Mouse (Mus musculus): Measurements from ENCODE around the gene 4930590J08Rik. TPM values are rescaled to one million over a fixed set of nuclear protein-coding genes. Genes with fewer than 3 reads are reported as not detected.

Gene 4930590J08Rik
- polyA plus RNA-seq, 1 experiment: 0.14 TPM

GRCm38 (mm10) chr6:91978371-91979300, 76.0 kb downstream of the 4930590J08Rik start, which contains the start of gene Fgd5:
Gene Fgd5, plus strand, starts transcription at chr6:91978878.
- H3K27me3 ChIP-seq (ENCODE audit: control insufficient read depth, insufficient read depth, low read length): peaks cover 6% of the 10 kb centered on the region

GRCm38 (mm10) chr6:91979301-91979996, 76.8 kb downstream of the 4930590J08Rik start:
- TF ChIP-seq POLR2A (IDR thresholded peaks at IDR 0.05; ENCODE audit: low read depth, low read length): no peak
- TF ChIP-seq CTCF (IDR thresholded peaks at IDR 0.05; ENCODE audit: extremely low read depth, insufficient read depth, insufficient read length, insufficient replicate concordance): no peak
- no peaks in the 10 kb centered on the region for H3K4me1 ChIP-seq (ENCODE audit: control insufficient read depth, insufficient read depth, insufficient read length)
- no peaks in the 10 kb centered on the region for H3K36me3 ChIP-seq (ENCODE audit: control insufficient read depth, insufficient read depth, low read length)
- WGBS: 4% methylated on average over 23 of the region's 23 CpGs
- peak overlapping the region; percentile 52 for H3K27ac ChIP-seq (ENCODE audit: insufficient read depth, low read length)
- peak overlapping the region; percentile 41; the same call in 1 of the 2 replicates for H3K4me3 ChIP-seq (ENCODE audit: extremely low read depth, insufficient read depth, insufficient read length)
- no peak for DNase-seq (ENCODE audit: low read depth in 1 of 2, low spot score in 2 of 2)
- peaks cover 6% of the 10 kb centered on the region for H3K27me3 ChIP-seq (ENCODE audit: control insufficient read depth, insufficient read depth, low read length)

More at GRCm38 (mm10) chr6:91978371-91979300, 76.0 kb downstream of the 4930590J08Rik start, which contains the start of gene Fgd5:
- DNase-seq (ENCODE audit: low read depth in 1 of 2, low spot score in 2 of 2): no peak
- no peaks in the 10 kb centered on the region for H3K36me3 ChIP-seq (ENCODE audit: control insufficient read depth, insufficient read depth, low read length)
- H3K4me1 ChIP-seq (ENCODE audit: control insufficient read depth, insufficient read depth, insufficient read length): no peaks in the 10 kb centered on the region
- H3K4me3 ChIP-seq (ENCODE audit: extremely low read depth, insufficient read depth, insufficient read length): peak within 1 kb of the TSS; percentile 41; the same call in 1 of the 2 replicates
- peak within 1 kb of the TSS; percentile 52 for H3K27ac ChIP-seq (ENCODE audit: insufficient read depth, low read length)
- TF ChIP-seq CTCF (IDR thresholded peaks at IDR 0.05; ENCODE audit: extremely low read depth, insufficient read depth, insufficient read length, insufficient replicate concordance) (no peak), POLR2A (IDR thresholded peaks at IDR 0.05; ENCODE audit: low read depth, low read length) (no peak)
- 4% methylated on average over 60 of the region's 62 CpGs for WGBS

GRCm38 (mm10) chr6:91980011-91980410, 77.4 kb downstream of the 4930590J08Rik start:
- peak overlapping the region; percentile 11; the same call in 1 of the 2 replicates for H3K27ac ChIP-seq (ENCODE audit: insufficient read depth, low read length)
- H3K4me3 ChIP-seq (ENCODE audit: extremely low read depth, insufficient read depth, insufficient read length): peak overlapping the region; percentile 7; the same call in 1 of the 2 replicates
- WGBS: 64% methylated on average over 3 of the region's 3 CpGs

GRCm38 (mm10) chr6:91990101-91990500, 87.5 kb downstream of the 4930590J08Rik start:
- no peaks in the 10 kb centered on the region for H3K27me3 ChIP-seq (ENCODE audit: control insufficient read depth, insufficient read depth, low read length)
- no peaks in the 10 kb centered on the region for H3K4me1 ChIP-seq (ENCODE audit: control insufficient read depth, insufficient read depth, insufficient read length)
- H3K4me3 ChIP-seq (ENCODE audit: extremely low read depth, insufficient read depth, insufficient read length): no peak overlapping the region
- TF ChIP-seq POLR2A (IDR thresholded peaks at IDR 0.05; ENCODE audit: low read depth, low read length) (no peak), CTCF (IDR thresholded peaks at IDR 0.05; ENCODE audit: extremely low read depth, insufficient read depth, insufficient read length, insufficient replicate concordance) (no peak)
- H3K27ac ChIP-seq (ENCODE audit: insufficient read depth, low read length): no peak overlapping the region
- 78% methylated on average over 8 of the region's 8 CpGs for WGBS
- no peak for DNase-seq (ENCODE audit: low read depth in 1 of 2, low spot score in 2 of 2)
- H3K36me3 ChIP-seq (ENCODE audit: control insufficient read depth, insufficient read depth, low read length): no peaks in the 10 kb centered on the region

More at GRCm38 (mm10) chr6:91980011-91980410, 77.4 kb downstream of the 4930590J08Rik start:
- no peak for TF ChIP-seq CTCF (IDR thresholded peaks at IDR 0.05; ENCODE audit: extremely low read depth, insufficient read depth, insufficient read length, insufficient replicate concordance)
- no peak for TF ChIP-seq POLR2A (IDR thresholded peaks at IDR 0.05; ENCODE audit: low read depth, low read length)
- no peak for DNase-seq (ENCODE audit: low read depth in 1 of 2, low spot score in 2 of 2)
- Histone ChIP-seq H3K36me3 (ENCODE audit: control insufficient read depth, insufficient read depth, low read length) (no peaks in the 10 kb centered on the region), H3K4me1 (ENCODE audit: control insufficient read depth, insufficient read depth, insufficient read length) (no peaks in the 10 kb centered on the region), H3K27me3 (ENCODE audit: control insufficient read depth, insufficient read depth, low read length) (peaks cover 6% of the 10 kb centered on the region)

GRCm38 (mm10) chr6:91992823-91993222, 90.2 kb downstream of the 4930590J08Rik start:
- no peaks in the 10 kb centered on the region for H3K4me1 ChIP-seq (ENCODE audit: control insufficient read depth, insufficient read depth, insufficient read length)
- WGBS: 81% methylated on average over 2 of the region's 2 CpGs
- no peak for DNase-seq (ENCODE audit: low read depth in 1 of 2, low spot score in 2 of 2)
- no peaks in the 10 kb centered on the region for H3K27me3 ChIP-seq (ENCODE audit: control insufficient read depth, insufficient read depth, low read length)
- H3K27ac ChIP-seq (ENCODE audit: insufficient read depth, low read length): 0 out of 2 replicates have a peak overlapping the region, but pooled peaks have one; percentile 8
- no peak overlapping the region for H3K4me3 ChIP-seq (ENCODE audit: extremely low read depth, insufficient read depth, insufficient read length)
- TF ChIP-seq CTCF (IDR thresholded peaks at IDR 0.05; ENCODE audit: extremely low read depth, insufficient read depth, insufficient read length, insufficient replicate concordance): no peak
- TF ChIP-seq POLR2A (IDR thresholded peaks at IDR 0.05; ENCODE audit: low read depth, low read length): no peak
- no peaks in the 10 kb centered on the region for H3K36me3 ChIP-seq (ENCODE audit: control insufficient read depth, insufficient read depth, low read length)

- 52% methylated on average over 8 of the region's 8 CpGs for WGBS
- no peak overlapping the region for H3K4me3 ChIP-seq (ENCODE audit: extremely low read depth, insufficient read depth, insufficient read length)
- H3K27me3 ChIP-seq (ENCODE audit: control insufficient read depth, insufficient read depth, low read length): no peaks in the 10 kb centered on the region
- no peaks in the 10 kb centered on the region for H3K4me1 ChIP-seq (ENCODE audit: control insufficient read depth, insufficient read depth, insufficient read length)
- H3K36me3 ChIP-seq (ENCODE audit: control insufficient read depth, insufficient read depth, low read length): no peaks in the 10 kb centered on the region
- no peak overlapping the region for H3K27ac ChIP-seq (ENCODE audit: insufficient read depth, low read length)
- DNase-seq (ENCODE audit: low read depth in 1 of 2, low spot score in 2 of 2): no peak
- no peak for TF ChIP-seq CTCF (IDR thresholded peaks at IDR 0.05; ENCODE audit: extremely low read depth, insufficient read depth, insufficient read length, insufficient replicate concordance)
- TF ChIP-seq POLR2A (IDR thresholded peaks at IDR 0.05; ENCODE audit: low read depth, low read length): no peak
These were observed 91.3 kb downstream of the 4930590J08Rik start for GRCm38 (mm10) chr6:91993795-91994505.

Data from spleen, adult 2 months (tissue).